Mouse (Mus musculus): ENCODE results near the gene Clrn1.

Clrn1 gene

GRCm38 (mm10) chr3:58831586-58831985 is 53.6 kb downstream of the Clrn1 start:
- DNase-seq (ENCODE audit: low spot score), result no peak

- no peak for DNase-seq (ENCODE audit: low spot score)
Measured at GRCm38 (mm10) chr3:58829926-58830325, 55.2 kb downstream of the Clrn1 start.

- no peak for DNase-seq (ENCODE audit: low spot score)
Measured at GRCm38 (mm10) chr3:58828366-58829153, 56.6 kb downstream of the Clrn1 start.

GRCm38 (mm10) chr3:58826266-58826665 is 58.9 kb downstream of the Clrn1 start:
- no peak for DNase-seq (ENCODE audit: low spot score)

- no peak for DNase-seq (ENCODE audit: low spot score)
Measured at GRCm38 (mm10) chr3:58822211-58822610, 62.9 kb downstream of the Clrn1 start, which contains the start of gene Mindy4b-ps. TSS of gene Mindy4b-ps (minus strand) at chr3:58822311.

- peak; percentile 2 for DNase-seq (ENCODE audit: low spot score)
Measured at GRCm38 (mm10) chr3:58817337-58817736, 67.8 kb downstream of the Clrn1 start.

- DNase-seq (ENCODE audit: low spot score), result no peak
Measured at GRCm38 (mm10) chr3:58814191-58814590, 70.9 kb downstream of the Clrn1 start.

GRCm38 (mm10) chr3:58810353-58810752 is 74.8 kb downstream of the Clrn1 start:
- no peak for DNase-seq (ENCODE audit: low spot score)

- DNase-seq (ENCODE audit: low spot score), result no peak
Measured at GRCm38 (mm10) chr3:58809111-58809915, 75.8 kb downstream of the Clrn1 start.

GRCm38 (mm10) chr3:58808636-58809035 is 76.5 kb downstream of the Clrn1 start:
- DNase-seq (ENCODE audit: low spot score), result no peak

GRCm38 (mm10) chr3:58804745-58805144 is 80.4 kb downstream of the Clrn1 start:
- DNase-seq (ENCODE audit: low spot score), result no peak

- DNase-seq (ENCODE audit: low spot score), result no peak
Measured at GRCm38 (mm10) chr3:58798676-58799075, 86.5 kb downstream of the Clrn1 start.

- DNase-seq (ENCODE audit: low spot score), result no peak
Measured at GRCm38 (mm10) chr3:58798245-58798644, 86.9 kb downstream of the Clrn1 start.

All from ovary, adult 18-20 months (tissue).